Mouse (Mus musculus) limb, embryonic 12.5 days (tissue): ENCODE measurements around the gene Svop. TPM values are rescaled to one million over a fixed set of nuclear protein-coding genes. Genes with fewer than 3 reads are reported as not detected.

Source experiments
- ATAC-seq: fragments of 200-750 bp; cut with Nextera tagmentation; 2 replicates; pipeline ENCODE4 v1.8.0; 2017; ENCODE audit warnings: low read depth, moderate TSS enrichment; ENCODE audit not compliant: insufficient number of reproducible peaks, insufficient read depth, low FRiP score, low TSS enrichment
- H3K27ac ChIP-seq: fragments of 300-500 bp; sonication (generic); 2 replicates; pipeline ENCODE4 v1.5.1; 2016; ENCODE audit warnings: mild to moderate bottlenecking, moderate library complexity
- H3K27me3 ChIP-seq: fragments of 300-500 bp; sonication (generic); 2 replicates; pipeline ENCODE4 v1.6.1; 2016; ENCODE audit warnings: mild to moderate bottlenecking, moderate library complexity
- H3K36me3 ChIP-seq: fragments of 300-500 bp; sonication (generic); 2 replicates; pipeline ENCODE4 v1.6.1; 2016; ENCODE audit warnings: mild to moderate bottlenecking, moderate library complexity
- H3K4me1 ChIP-seq: fragments of 300-500 bp; sonication (generic); replicated peaks from 2 replicates; pipeline ENCODE4 v1.6.1; 2016
- H3K4me2 ChIP-seq: fragments of 300-500 bp; sonication (generic); 2 replicates; pipeline ENCODE4 v1.6.1; 2016; ENCODE audit warnings: mild to moderate bottlenecking, moderate library complexity
- H3K4me3 ChIP-seq: fragments of 300-500 bp; sonication (generic); replicated peaks from 2 replicates; pipeline ENCODE4 v1.5.1; 2016; ENCODE audit warnings: mild to moderate bottlenecking
- H3K9ac ChIP-seq: fragments of 300-500 bp; sonication (generic); replicated peaks from 2 replicates; pipeline ENCODE4 v1.6.1; 2016; ENCODE audit warnings: mild to moderate bottlenecking, moderate library complexity
- H3K9me3 ChIP-seq: fragments of 300-500 bp; sonication (generic); 2 replicates; pipeline ENCODE4 v1.6.1; 2016; ENCODE audit warnings: mild to moderate bottlenecking, moderate library complexity
- WGBS: fragments of 180-500 bp; shearing (Covaris S2); methylation state at CpG from one replicate; pipeline ENCODE4 v1.1.7; 2016; 5-methylcytosine and 5-hydroxymethylcytosine counted together
- polyA plus RNA-seq: library from polyadenylated mRNA; unstranded; fragments of >200 nt; fragmentation: Nextera tagmentation; extraction: Ambion mirVana; gene quantifications from 2 replicates; pipeline ENCODE4 v1.2.1, GENCODE M21; 2016

The Svop gene
- polyA plus RNA-seq, 1 experiment from 2014 or later = 0.08 TPM

GRCm38 (mm10) chr5:114043800-114044199 is 47.6 kb downstream of the Svop start:
- H3K9me3 ChIP-seq = no peaks in the 10 kb centered on the region
- H3K9ac ChIP-seq = no peak overlapping the region
- peaks cover 11% of the 10 kb centered on the region for H3K4me1 ChIP-seq
- H3K4me2 ChIP-seq = no peak overlapping the region
- no peak overlapping the region for H3K4me3 ChIP-seq
- H3K27me3 ChIP-seq = peaks cover 7% of the 10 kb centered on the region; the same call in 1 of the 2 replicates
- 83% methylated on average over 4 of the region's 4 CpGs for WGBS
- no peak for ATAC-seq
- H3K36me3 ChIP-seq = no peaks in the 10 kb centered on the region
- H3K27ac ChIP-seq = no peak overlapping the region

GRCm38 (mm10) chr5:114041327-114041930 is 49.9 kb downstream of the Svop start:
- H3K9me3 ChIP-seq = no peaks in the 10 kb centered on the region
- H3K4me3 ChIP-seq = no peak overlapping the region
- peaks cover 11% of the 10 kb centered on the region for H3K4me1 ChIP-seq
- WGBS = 23% methylated on average over 15 of the region's 15 CpGs
- no peak overlapping the region for H3K9ac ChIP-seq
- H3K36me3 ChIP-seq = no peaks in the 10 kb centered on the region
- no peak for ATAC-seq
- H3K27ac ChIP-seq = no peak overlapping the region
- H3K27me3 ChIP-seq = peaks cover 7% of the 10 kb centered on the region; the same call in 1 of the 2 replicates
- 0 out of 2 replicates have a peak overlapping the region, but pooled peaks have one; percentile 17 for H3K4me2 ChIP-seq

GRCm38 (mm10) chr5:114040911-114041310 is 50.5 kb downstream of the Svop start:
- H3K27ac ChIP-seq = no peak overlapping the region
- WGBS = 67% methylated on average over 1 of the region's 1 CpGs
- ATAC-seq = no peak

GRCm38 (mm10) chr5:114040508-114040907 is 50.9 kb downstream of the Svop start:
- Histone ChIP-seq H3K4me1 (peaks cover 11% of the 10 kb centered on the region), H3K4me3 (no peak overlapping the region), H3K27ac (no peak overlapping the region), H3K9ac (no peak overlapping the region), H3K4me2 (no peak overlapping the region), H3K36me3 (no peaks in the 10 kb centered on the region), H3K9me3 (no peaks in the 10 kb centered on the region), H3K27me3 (peaks cover 7% of the 10 kb centered on the region; the same call in 1 of the 2 replicates)
- ATAC-seq = no peak
- WGBS = 25% methylated on average over 8 of the region's 8 CpGs

More at GRCm38 (mm10) chr5:114040911-114041310, 50.5 kb downstream of the Svop start:
- Histone ChIP-seq H3K27me3 (peaks cover 7% of the 10 kb centered on the region; the same call in 1 of the 2 replicates), H3K9me3 (no peaks in the 10 kb centered on the region), H3K4me1 (peaks cover 11% of the 10 kb centered on the region), H3K36me3 (no peaks in the 10 kb centered on the region), H3K4me3 (no peak overlapping the region), H3K4me2 (no peak overlapping the region), H3K9ac (no peak overlapping the region)

GRCm38 (mm10) chr5:114035111-114035510 is 56.3 kb downstream of the Svop start:
- peaks cover 3% of the 10 kb centered on the region; the same call in 1 of the 2 replicates for H3K9me3 ChIP-seq
- no peaks in the 10 kb centered on the region for H3K36me3 ChIP-seq
- no peak for ATAC-seq
- no peak overlapping the region for H3K27ac ChIP-seq
- H3K4me2 ChIP-seq = no peak overlapping the region
- no peak overlapping the region for H3K4me3 ChIP-seq
- no peaks in the 10 kb centered on the region for H3K4me1 ChIP-seq
- no peak overlapping the region for H3K9ac ChIP-seq
- WGBS = 70% methylated on average over 10 of the region's 10 CpGs
- no peaks in the 10 kb centered on the region for H3K27me3 ChIP-seq

GRCm38 (mm10) chr5:114034393-114034792 is 57.0 kb downstream of the Svop start:
- Histone ChIP-seq H3K4me2 (no peak overlapping the region), H3K9me3 (peaks cover 3% of the 10 kb centered on the region; the same call in 1 of the 2 replicates), H3K9ac (no peak overlapping the region), H3K27me3 (no peaks in the 10 kb centered on the region), H3K4me3 (no peak overlapping the region), H3K27ac (no peak overlapping the region), H3K4me1 (no peaks in the 10 kb centered on the region), H3K36me3 (no peaks in the 10 kb centered on the region)
- 81% methylated on average over 7 of the region's 7 CpGs for WGBS
- no peak for ATAC-seq

GRCm38 (mm10) chr5:114032161-114032763 is 59.1 kb downstream of the Svop start:
- H3K4me3 ChIP-seq = no peak overlapping the region
- no peak overlapping the region for H3K4me2 ChIP-seq
- H3K27ac ChIP-seq = no peak overlapping the region
- H3K9me3 ChIP-seq = peaks cover 3% of the 10 kb centered on the region; the same call in 1 of the 2 replicates
- 82% methylated on average over 3 of the region's 3 CpGs for WGBS
- H3K27me3 ChIP-seq = no peaks in the 10 kb centered on the region
- no peaks in the 10 kb centered on the region for H3K4me1 ChIP-seq
- H3K36me3 ChIP-seq = no peaks in the 10 kb centered on the region
- ATAC-seq = no peak
- no peak overlapping the region for H3K9ac ChIP-seq

GRCm38 (mm10) chr5:114030652-114031051 is 60.7 kb downstream of the Svop start:
- Histone ChIP-seq H3K36me3 (no peaks in the 10 kb centered on the region), H3K9me3 (peaks cover 3% of the 10 kb centered on the region; the same call in 1 of the 2 replicates), H3K27me3 (no peaks in the 10 kb centered on the region), H3K4me2 (no peak overlapping the region), H3K4me1 (no peaks in the 10 kb centered on the region), H3K4me3 (no peak overlapping the region), H3K9ac (no peak overlapping the region), H3K27ac (no peak overlapping the region)
- no peak for ATAC-seq
- 91% methylated on average over 12 of the region's 12 CpGs for WGBS

- H3K27me3 ChIP-seq = no peaks in the 10 kb centered on the region
- H3K27ac ChIP-seq = no peak overlapping the region
- peaks cover 3% of the 10 kb centered on the region; the same call in 1 of the 2 replicates for H3K9me3 ChIP-seq
- no peak for ATAC-seq
- no peaks in the 10 kb centered on the region for H3K36me3 ChIP-seq
- 80% methylated on average over 12 of the region's 12 CpGs for WGBS
- no peak overlapping the region for H3K4me3 ChIP-seq
- H3K4me2 ChIP-seq = no peak overlapping the region
- no peaks in the 10 kb centered on the region for H3K4me1 ChIP-seq
- no peak overlapping the region for H3K9ac ChIP-seq
These were observed 63.3 kb downstream of the Svop start for GRCm38 (mm10) chr5:114028111-114028510.

GRCm38 (mm10) chr5:114027217-114027944 is 64.0 kb downstream of the Svop start:
- Histone ChIP-seq H3K4me2 (no peak overlapping the region), H3K36me3 (no peaks in the 10 kb centered on the region), H3K27me3 (no peaks in the 10 kb centered on the region), H3K27ac (peak overlapping the region; percentile 29; the same call in 1 of the 2 replicates), H3K9ac (no peak overlapping the region), H3K9me3 (peaks cover 3% of the 10 kb centered on the region; the same call in 1 of the 2 replicates), H3K4me3 (no peak overlapping the region), H3K4me1 (no peaks in the 10 kb centered on the region)
- no peak for ATAC-seq
- WGBS = 88% methylated on average over 12 of the region's 12 CpGs

- no peak for ATAC-seq
- H3K9me3 ChIP-seq = no peaks in the 10 kb centered on the region
- no peak overlapping the region for H3K4me3 ChIP-seq
- no peaks in the 10 kb centered on the region for H3K27me3 ChIP-seq
- H3K36me3 ChIP-seq = no peaks in the 10 kb centered on the region
- no peaks in the 10 kb centered on the region for H3K4me1 ChIP-seq
- peak overlapping the region; percentile 35; the same call in 1 of the 2 replicates for H3K4me2 ChIP-seq
- 10% methylated on average over 10 of the region's 10 CpGs for WGBS
- H3K27ac ChIP-seq = no peak overlapping the region
- no peak overlapping the region for H3K9ac ChIP-seq
These were observed 66.5 kb downstream of the Svop start for GRCm38 (mm10) chr5:114024885-114025284.
